Mouse (Mus musculus): ENCODE data around the gene Plekha1. TPM values are rescaled to one million over a fixed set of nuclear protein-coding genes. Genes with fewer than 3 reads are reported as not detected.

The Plekha1 gene
- polyA plus RNA-seq, 1 experiment from 2014 or later: 32.7 TPM

GRCm38 (mm10) chr7:130904571-130905365 is 39.2 kb downstream of the Plekha1 start:
- ATAC-seq (replicated peaks; ENCODE audit: insufficient number of reproducible peaks, low FRiP score, low TSS enrichment, low read depth) (no peak), DNase-seq (ENCODE audit: low spot score) (no peak)
- Histone ChIP-seq H3K9me3 (replicated peaks; ENCODE audit: control insufficient read depth, low read length) (no peaks in the 10 kb centered on the region), H3K27ac (replicated peaks; ENCODE audit: low read depth, low read length) (no peak overlapping the region), H3K36me3 (replicated peaks; ENCODE audit: control insufficient read depth, insufficient read depth, low read depth, low read length) (no peaks in the 10 kb centered on the region), H3K4me2 (ENCODE audit: low read depth, low read length) (no peak overlapping the region), H3K4me1 (ENCODE audit: control insufficient read depth, insufficient read depth, low read length) (no peaks in the 10 kb centered on the region), H3K27me3 (ENCODE audit: control insufficient read depth, insufficient read depth, low read length) (no peaks in the 10 kb centered on the region), H3K4me3 (ENCODE audit: low read depth, low read length) (no peak overlapping the region), H3K9ac (replicated peaks; ENCODE audit: low read length) (no peak overlapping the region)
- 85% methylated on average over 13 of the region's 13 CpGs for WGBS

- H3K4me2 ChIP-seq (ENCODE audit: low read depth, low read length): no peak overlapping the region
- no peak overlapping the region for H3K9ac ChIP-seq (replicated peaks; ENCODE audit: low read length)
- DNase-seq (ENCODE audit: low spot score) (no peak), ATAC-seq (replicated peaks; ENCODE audit: insufficient number of reproducible peaks, low FRiP score, low TSS enrichment, low read depth) (no peak)
- H3K27me3 ChIP-seq (ENCODE audit: control insufficient read depth, insufficient read depth, low read length): no peaks in the 10 kb centered on the region
- H3K9me3 ChIP-seq (replicated peaks; ENCODE audit: control insufficient read depth, low read length): no peaks in the 10 kb centered on the region
- WGBS: 96% methylated on average over 14 of the region's 14 CpGs
- no peak overlapping the region for H3K4me3 ChIP-seq (ENCODE audit: low read depth, low read length)
- no peaks in the 10 kb centered on the region for H3K36me3 ChIP-seq (replicated peaks; ENCODE audit: control insufficient read depth, insufficient read depth, low read depth, low read length)
- H3K27ac ChIP-seq (replicated peaks; ENCODE audit: low read depth, low read length): no peak overlapping the region
- H3K4me1 ChIP-seq (ENCODE audit: control insufficient read depth, insufficient read depth, low read length): no peaks in the 10 kb centered on the region
Observed at GRCm38 (mm10) chr7:130910841-130911240, 45.3 kb downstream of the Plekha1 start.

GRCm38 (mm10) chr7:130914693-130915363 is 49.3 kb downstream of the Plekha1 start:
- H3K4me2 ChIP-seq (ENCODE audit: low read depth, low read length): no peak overlapping the region
- peak; percentile 69 for DNase-seq (ENCODE audit: low spot score)
- no peak overlapping the region for H3K27ac ChIP-seq (replicated peaks; ENCODE audit: low read depth, low read length)
- no peak overlapping the region for H3K9ac ChIP-seq (replicated peaks; ENCODE audit: low read length)
- no peaks in the 10 kb centered on the region for H3K36me3 ChIP-seq (replicated peaks; ENCODE audit: control insufficient read depth, insufficient read depth, low read depth, low read length)
- ATAC-seq (replicated peaks; ENCODE audit: insufficient number of reproducible peaks, low FRiP score, low TSS enrichment, low read depth): no peak
- no peaks in the 10 kb centered on the region for H3K4me1 ChIP-seq (ENCODE audit: control insufficient read depth, insufficient read depth, low read length)
- H3K9me3 ChIP-seq (replicated peaks; ENCODE audit: control insufficient read depth, low read length): no peaks in the 10 kb centered on the region
- 59% methylated on average over 5 of the region's 5 CpGs for WGBS
- no peak overlapping the region for H3K4me3 ChIP-seq (ENCODE audit: low read depth, low read length)
- no peaks in the 10 kb centered on the region for H3K27me3 ChIP-seq (ENCODE audit: control insufficient read depth, insufficient read depth, low read length)

- WGBS: 64% methylated on average over 2 of the region's 2 CpGs
- Histone ChIP-seq H3K27ac (replicated peaks; ENCODE audit: low read depth, low read length) (no peak overlapping the region), H3K4me1 (ENCODE audit: control insufficient read depth, insufficient read depth, low read length) (no peaks in the 10 kb centered on the region), H3K36me3 (replicated peaks; ENCODE audit: control insufficient read depth, insufficient read depth, low read depth, low read length) (no peaks in the 10 kb centered on the region), H3K4me2 (ENCODE audit: low read depth, low read length) (no peak overlapping the region), H3K4me3 (ENCODE audit: low read depth, low read length) (no peak overlapping the region), H3K27me3 (ENCODE audit: control insufficient read depth, insufficient read depth, low read length) (no peaks in the 10 kb centered on the region), H3K9me3 (replicated peaks; ENCODE audit: control insufficient read depth, low read length) (no peaks in the 10 kb centered on the region), H3K9ac (replicated peaks; ENCODE audit: low read length) (no peak overlapping the region)
- DNase-seq (ENCODE audit: low spot score) (no peak), ATAC-seq (replicated peaks; ENCODE audit: insufficient number of reproducible peaks, low FRiP score, low TSS enrichment, low read depth) (no peak)
Observed at GRCm38 (mm10) chr7:130918260-130918659, 52.7 kb downstream of the Plekha1 start.

GRCm38 (mm10) chr7:130922981-130923731 is 57.6 kb downstream of the Plekha1 start:
- DNase-seq (ENCODE audit: low spot score) (no peak), ATAC-seq (replicated peaks; ENCODE audit: insufficient number of reproducible peaks, low FRiP score, low TSS enrichment, low read depth) (no peak)
- no peaks in the 10 kb centered on the region for H3K4me1 ChIP-seq (ENCODE audit: control insufficient read depth, insufficient read depth, low read length)
- no peak overlapping the region for H3K4me3 ChIP-seq (ENCODE audit: low read depth, low read length)
- H3K4me2 ChIP-seq (ENCODE audit: low read depth, low read length): no peak overlapping the region
- H3K36me3 ChIP-seq (replicated peaks; ENCODE audit: control insufficient read depth, insufficient read depth, low read depth, low read length): no peaks in the 10 kb centered on the region
- H3K9me3 ChIP-seq (replicated peaks; ENCODE audit: control insufficient read depth, low read length): no peaks in the 10 kb centered on the region
- no peaks in the 10 kb centered on the region for H3K27me3 ChIP-seq (ENCODE audit: control insufficient read depth, insufficient read depth, low read length)
- no peak overlapping the region for H3K27ac ChIP-seq (replicated peaks; ENCODE audit: low read depth, low read length)
- no peak overlapping the region for H3K9ac ChIP-seq (replicated peaks; ENCODE audit: low read length)
- WGBS: 70% methylated on average over 13 of the region's 13 CpGs

GRCm38 (mm10) chr7:130930401-130930800 is 64.8 kb downstream of the Plekha1 start:
- Histone ChIP-seq H3K4me1 (ENCODE audit: control insufficient read depth, insufficient read depth, low read length) (no peaks in the 10 kb centered on the region), H3K27ac (replicated peaks; ENCODE audit: low read depth, low read length) (no peak overlapping the region), H3K9ac (replicated peaks; ENCODE audit: low read length) (no peak overlapping the region), H3K36me3 (replicated peaks; ENCODE audit: control insufficient read depth, insufficient read depth, low read depth, low read length) (no peaks in the 10 kb centered on the region), H3K4me2 (ENCODE audit: low read depth, low read length) (no peak overlapping the region), H3K4me3 (ENCODE audit: low read depth, low read length) (no peak overlapping the region), H3K27me3 (ENCODE audit: control insufficient read depth, insufficient read depth, low read length) (peaks cover 16% of the 10 kb centered on the region), H3K9me3 (replicated peaks; ENCODE audit: control insufficient read depth, low read length) (no peaks in the 10 kb centered on the region)
- DNase-seq (ENCODE audit: low spot score): no peak
- 68% methylated on average over 3 of the region's 3 CpGs for WGBS
- ATAC-seq (replicated peaks; ENCODE audit: insufficient number of reproducible peaks, low FRiP score, low TSS enrichment, low read depth): no peak

GRCm38 (mm10) chr7:130932921-130933320 is 67.4 kb downstream of the Plekha1 start:
- Histone ChIP-seq H3K27me3 (ENCODE audit: control insufficient read depth, insufficient read depth, low read length) (peaks cover 39% of the 10 kb centered on the region), H3K4me3 (ENCODE audit: low read depth, low read length) (no peak overlapping the region), H3K9ac (replicated peaks; ENCODE audit: low read length) (no peak overlapping the region), H3K4me2 (ENCODE audit: low read depth, low read length) (no peak overlapping the region), H3K9me3 (replicated peaks; ENCODE audit: control insufficient read depth, low read length) (no peaks in the 10 kb centered on the region), H3K36me3 (replicated peaks; ENCODE audit: control insufficient read depth, insufficient read depth, low read depth, low read length) (no peaks in the 10 kb centered on the region), H3K4me1 (ENCODE audit: control insufficient read depth, insufficient read depth, low read length) (peaks cover 5% of the 10 kb centered on the region), H3K27ac (replicated peaks; ENCODE audit: low read depth, low read length) (no peak overlapping the region)
- ATAC-seq (replicated peaks; ENCODE audit: insufficient number of reproducible peaks, low FRiP score, low TSS enrichment, low read depth) (no peak), DNase-seq (ENCODE audit: low spot score) (no peak)
- 87% methylated on average over 9 of the region's 9 CpGs for WGBS

GRCm38 (mm10) chr7:130934654-130935053 is 69.1 kb downstream of the Plekha1 start:
- Histone ChIP-seq H3K4me1 (ENCODE audit: control insufficient read depth, insufficient read depth, low read length) (peaks cover 5% of the 10 kb centered on the region), H3K36me3 (replicated peaks; ENCODE audit: control insufficient read depth, insufficient read depth, low read depth, low read length) (no peaks in the 10 kb centered on the region), H3K9me3 (replicated peaks; ENCODE audit: control insufficient read depth, low read length) (no peaks in the 10 kb centered on the region), H3K9ac (replicated peaks; ENCODE audit: low read length) (no peak overlapping the region), H3K4me3 (ENCODE audit: low read depth, low read length) (no peak overlapping the region), H3K4me2 (ENCODE audit: low read depth, low read length) (no peak overlapping the region), H3K27ac (replicated peaks; ENCODE audit: low read depth, low read length) (no peak overlapping the region), H3K27me3 (ENCODE audit: control insufficient read depth, insufficient read depth, low read length) (peaks cover 40% of the 10 kb centered on the region)
- WGBS: 79% methylated on average over 4 of the region's 4 CpGs
- no peak for ATAC-seq (replicated peaks; ENCODE audit: insufficient number of reproducible peaks, low FRiP score, low TSS enrichment, low read depth)
- no peak for DNase-seq (ENCODE audit: low spot score)

All from embryonic facial prominence, embryonic 11.5 days (tissue).